Mouse (Mus musculus) megakaryocyte, embryonic 14.5 days (primary cell): ENCODE results near the gene Rragc.
"Not testable (repeated sequence)": the region's sequence is repeated elsewhere in the genome, so short reads cannot be mapped to it uniquely, and the experiment has no call there.

Experiments
- FLI1 ChIP-seq: IDR thresholded peaks from 2 replicates; pipeline ENCODE4 v1.6.1; 2012; ENCODE audit warnings: low read length, inconsistent platforms, mixed read lengths
- GATA1 ChIP-seq: IDR thresholded peaks from 3 replicates; pipeline ENCODE4 v1.6.1; 2012; ENCODE audit warnings: mixed read lengths, low read length, inconsistent platforms, borderline replicate concordance

DNA sequence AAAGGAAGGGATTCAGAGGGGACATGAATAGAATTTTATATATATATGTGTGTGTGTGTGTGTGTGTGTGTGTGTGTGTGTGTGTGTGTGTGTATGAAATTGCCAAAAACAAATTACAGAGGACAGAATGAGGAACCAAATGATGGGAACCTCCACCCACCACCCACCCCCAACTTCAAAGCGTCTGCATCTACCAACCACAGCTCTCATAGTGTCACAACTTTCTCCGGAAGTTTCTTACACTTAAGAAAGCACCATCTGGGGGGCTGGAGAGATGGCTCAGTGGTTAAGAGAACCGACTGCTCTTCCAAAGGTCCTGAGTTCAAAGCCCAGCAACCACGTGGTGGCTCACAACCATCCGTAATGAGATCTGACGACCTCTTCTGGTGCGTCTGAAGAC is 23.6 kb downstream of the Rragc start:
- TF ChIP-seq FLI1, GATA1: not testable (repeated sequence)
